Comparison of ENCODE assay signal across 8 mouse cellular contexts in the genomic region with DNA sequence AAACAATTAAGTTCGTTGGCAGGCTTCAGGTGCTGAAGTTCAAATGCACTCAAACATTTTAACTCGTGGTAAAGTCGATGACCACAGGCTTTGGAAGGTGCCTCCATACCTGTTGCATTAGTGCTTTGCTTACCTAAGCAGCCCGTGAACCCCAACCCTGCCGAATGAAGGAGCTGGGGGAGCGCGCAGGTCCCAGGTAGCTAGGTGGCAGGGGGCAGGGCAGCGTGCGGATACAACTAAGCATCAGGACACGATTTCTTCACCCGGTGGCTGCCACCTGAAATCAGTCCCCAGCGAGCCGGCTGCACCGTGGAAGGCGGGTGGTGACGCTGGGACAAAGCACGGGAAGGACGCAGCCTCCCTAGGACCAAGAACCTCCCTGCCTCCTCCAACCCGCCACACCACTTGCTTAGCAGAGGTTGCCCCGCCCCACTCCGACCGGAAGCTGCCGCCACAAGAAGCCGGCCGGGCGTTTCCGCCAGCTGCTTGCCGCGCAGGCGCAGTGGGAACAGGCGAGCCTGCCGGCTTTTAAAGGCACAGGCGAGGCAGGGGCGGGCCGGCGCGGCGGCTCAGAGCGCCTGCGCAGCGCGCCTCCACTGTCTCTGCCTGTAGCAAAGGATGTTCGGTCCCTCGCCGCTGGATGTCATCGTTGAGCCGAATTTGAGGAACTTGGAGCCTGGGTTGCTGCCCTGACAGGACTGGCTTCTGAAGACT. TPM values are rescaled to one million over a fixed set of nuclear protein-coding genes. Genes with fewer than 3 reads are reported as not detected.
DNase-seq lines count a peak whose midpoint lies in the region; ATAC-seq and TF ChIP-seq lines count a peak whose summit lies in the region.

No protein-coding gene starts in this region.

- H3K9me3 ChIP-seq in heart, embryonic 12.5 days (replicated peaks), result no peaks in the 10 kb centered on the region
- H3K9me3 ChIP-seq in kidney, postnatal 0 days (replicated peaks; ENCODE audit: low read length), result no peaks in the 10 kb centered on the region
- no peaks in the 10 kb centered on the region for H3K9me3 ChIP-seq in liver, embryonic 11.5 days (ENCODE audit: control insufficient read depth, low read length)
- no peaks in the 10 kb centered on the region for H3K9me3 ChIP-seq in stomach, embryonic 14.5 days (ENCODE audit: control insufficient read depth, low read depth, low read length)

- H3K27ac ChIP-seq in heart, embryonic 12.5 days (ENCODE audit: poor library complexity, severe bottlenecking), result no peak overlapping the region
- H3K27ac ChIP-seq in kidney, postnatal 0 days, result no peak overlapping the region
- no peak overlapping the region for H3K27ac ChIP-seq in liver, embryonic 11.5 days (ENCODE audit: low read depth, low read length)
- no peak overlapping the region for H3K27ac ChIP-seq in stomach, embryonic 14.5 days (ENCODE audit: low read length)

- peak; percentile 78 for TF ChIP-seq CTCF in kidney, postnatal 0 days (IDR thresholded peaks at IDR 0.05; ENCODE audit: low read depth)

- ATAC-seq in erythroid progenitor cell, adult 5-6 weeks (replicated peaks; ENCODE audit: low FRiP score, poor library complexity, severe bottlenecking), result peak; percentile 91
- peak; percentile 95 for ATAC-seq in heart, embryonic 12.5 days (ENCODE audit: insufficient number of reproducible peaks, low FRiP score)
- ATAC-seq in kidney, postnatal 0 days (replicated peaks; ENCODE audit: low FRiP score, low read depth), result peak; percentile 94
- ATAC-seq in liver, embryonic 11.5 days (replicated peaks; ENCODE audit: low FRiP score), result peak; percentile 94
- peak; percentile 95 for ATAC-seq in stomach, embryonic 14.5 days (ENCODE audit: insufficient number of reproducible peaks, insufficient read depth, low FRiP score, low read depth)

- H3K27me3 ChIP-seq in heart, embryonic 12.5 days (replicated peaks), result no peaks in the 10 kb centered on the region
- H3K27me3 ChIP-seq in kidney, postnatal 0 days (ENCODE audit: insufficient read depth, low read length), result no peaks in the 10 kb centered on the region
- no peaks in the 10 kb centered on the region for H3K27me3 ChIP-seq in liver, embryonic 11.5 days (replicated peaks; ENCODE audit: control insufficient read depth, insufficient read depth, low read length)
- H3K27me3 ChIP-seq in stomach, embryonic 14.5 days (ENCODE audit: control insufficient read depth, insufficient read depth, low read length), result no peaks in the 10 kb centered on the region

- H3K9ac ChIP-seq in heart, embryonic 12.5 days, result peak overlapping the region; percentile 74
- H3K9ac ChIP-seq in kidney, postnatal 0 days (ENCODE audit: low read depth, low read length), result peak overlapping the region; percentile 67
- H3K9ac ChIP-seq in liver, embryonic 11.5 days (ENCODE audit: low read depth, low read length), result peak overlapping the region; percentile 73
- H3K9ac ChIP-seq in stomach, embryonic 14.5 days (replicated peaks; ENCODE audit: low read depth, low read length), result peak overlapping the region; percentile 45

- H3K4me3 ChIP-seq in heart, embryonic 12.5 days, result peak overlapping the region; percentile 80
- peak overlapping the region; percentile 74 for H3K4me3 ChIP-seq in kidney, postnatal 0 days (replicated peaks; ENCODE audit: low read depth, low read length)
- H3K4me3 ChIP-seq in liver, embryonic 11.5 days (ENCODE audit: low read depth, low read length), result peak overlapping the region; percentile 78
- H3K4me3 ChIP-seq in stomach, embryonic 14.5 days (ENCODE audit: low read depth, low read length), result peak overlapping the region; percentile 57

- WGBS in heart, embryonic 12.5 days, result under 1% methylated on average over 47 of the region's 47 CpGs
- under 1% methylated on average over 47 of the region's 47 CpGs for WGBS in kidney, postnatal 0 days
- under 1% methylated on average over 47 of the region's 47 CpGs for WGBS in liver, embryonic 11.5 days
- WGBS in stomach, embryonic 14.5 days, result under 1% methylated on average over 47 of the region's 47 CpGs

- H3K4me1 ChIP-seq in heart, embryonic 12.5 days (replicated peaks), result peaks cover 31% of the 10 kb centered on the region
- H3K4me1 ChIP-seq in kidney, postnatal 0 days (replicated peaks; ENCODE audit: insufficient read depth, low read length), result peaks cover 17% of the 10 kb centered on the region
- peaks cover 16% of the 10 kb centered on the region for H3K4me1 ChIP-seq in liver, embryonic 11.5 days (replicated peaks; ENCODE audit: control insufficient read depth, insufficient read depth, low read length)
- H3K4me1 ChIP-seq in stomach, embryonic 14.5 days (ENCODE audit: control insufficient read depth, insufficient read depth, low read length), result peaks cover 16% of the 10 kb centered on the region

- H3K36me3 ChIP-seq in heart, embryonic 12.5 days, result peaks cover 26% of the 10 kb centered on the region
- peaks cover 17% of the 10 kb centered on the region; the same call in 1 of the 2 replicates for H3K36me3 ChIP-seq in kidney, postnatal 0 days (ENCODE audit: insufficient read depth, low read length)
- 0 out of 2 replicates have a peak, but pooled peaks cover 7% of the 10 kb centered on the region for H3K36me3 ChIP-seq in liver, embryonic 11.5 days (ENCODE audit: control insufficient read depth, insufficient read depth, low read length)
- H3K36me3 ChIP-seq in stomach, embryonic 14.5 days (ENCODE audit: control insufficient read depth, insufficient read depth, low read length), result peaks cover 16% of the 10 kb centered on the region

- DNase-seq in CD4-positive helper T cell, adult 2 months (ENCODE audit: low read depth, low spot score), result peak; percentile 99
- DNase-seq in brain, embryonic 18.5 days (ENCODE audit: low read depth, low spot score), result peak; percentile 93
- DNase-seq in kidney, postnatal 0 days (ENCODE audit: low spot score), result peak; percentile 98
- DNase-seq in liver, embryonic 11.5 days (ENCODE audit: low spot score), result peak; percentile 97
- peak; percentile 98 for DNase-seq in naive thymus-derived CD4-positive, alpha-beta T cell, adult 2 months (ENCODE audit: low read depth)

- H3K4me2 ChIP-seq in heart, embryonic 12.5 days, result peak overlapping the region; percentile 72
- H3K4me2 ChIP-seq in kidney, postnatal 0 days (ENCODE audit: low read length), result peak overlapping the region; percentile 58
- peak overlapping the region; percentile 77 for H3K4me2 ChIP-seq in liver, embryonic 11.5 days
- H3K4me2 ChIP-seq in stomach, embryonic 14.5 days (replicated peaks; ENCODE audit: low read depth, low read length), result peak overlapping the region; percentile 59

RNA-seq across cellular contexts. Expression of a gene that starts 1.4 kb away (rescaled TPM):
- total RNA-seq in erythroid progenitor cell, adult 5-6 weeks (2015; ENCODE audit: low replicate concordance), result 1.1 and 3.4 TPM in 2 replicates
- total RNA-seq in erythroid progenitor cell, adult 5-6 weeks (2017; ENCODE audit: low replicate concordance), result 2.2 and 2.3 TPM in 2 replicates
- polyA plus RNA-seq in heart, embryonic 12.5 days (2016; fragmentation: Nextera tagmentation; extraction: Ambion mirVana), result 5.0 and 5.4 TPM in 2 replicates
- 4.1 and 5.0 TPM in 2 replicates for polyA plus RNA-seq in kidney, postnatal 0 days (2015; fragmentation: Nextera tagmentation; extraction: Ambion mirVana)
- polyA plus RNA-seq in liver, embryonic 11.5 days (2014; fragmentation: Nextera tagmentation; extraction: Ambion mirVana), result 3.6 and 3.7 TPM in 2 replicates
- 6.2 and 6.5 TPM in 2 replicates for polyA plus RNA-seq in stomach, embryonic 14.5 days (2014; fragmentation: Nextera tagmentation; extraction: Ambion mirVana)

RNA-seq across cellular contexts. Expression of a gene that starts 1.5 kb away (rescaled TPM):
- total RNA-seq in erythroid progenitor cell, adult 5-6 weeks (2015; ENCODE audit: low replicate concordance), result 3.4 and 4.7 TPM in 2 replicates
- 6.4 and 9.0 TPM in 2 replicates for total RNA-seq in erythroid progenitor cell, adult 5-6 weeks (2017; ENCODE audit: low replicate concordance)
- polyA plus RNA-seq in heart, embryonic 12.5 days (2016; fragmentation: Nextera tagmentation; extraction: Ambion mirVana), result 17.6 and 18.6 TPM in 2 replicates
- polyA plus RNA-seq in kidney, postnatal 0 days (2015; fragmentation: Nextera tagmentation; extraction: Ambion mirVana), result 16.3 and 18.1 TPM in 2 replicates
- polyA plus RNA-seq in liver, embryonic 11.5 days (2014; fragmentation: Nextera tagmentation; extraction: Ambion mirVana), result 10.9 and 12.8 TPM in 2 replicates
- polyA plus RNA-seq in stomach, embryonic 14.5 days (2014; fragmentation: Nextera tagmentation; extraction: Ambion mirVana), result 21.3 and 23.3 TPM in 2 replicates

RNA-seq across cellular contexts. Expression of a gene that starts 30.2 kb away (rescaled TPM):
- 2.1 and 3.2 TPM in 2 replicates for total RNA-seq in erythroid progenitor cell, adult 5-6 weeks (2015; ENCODE audit: low replicate concordance)
- total RNA-seq in erythroid progenitor cell, adult 5-6 weeks (2017; ENCODE audit: low replicate concordance), result 1.5 and 3.3 TPM in 2 replicates
- 0.26 and 0.30 TPM in 2 replicates for polyA plus RNA-seq in heart, embryonic 12.5 days (2016; fragmentation: Nextera tagmentation; extraction: Ambion mirVana)
- polyA plus RNA-seq in kidney, postnatal 0 days (2015; fragmentation: Nextera tagmentation; extraction: Ambion mirVana), result 7.2 and 8.9 TPM in 2 replicates
- polyA plus RNA-seq in liver, embryonic 11.5 days (2014; fragmentation: Nextera tagmentation; extraction: Ambion mirVana), result 0.25 and 0.30 TPM in 2 replicates
- polyA plus RNA-seq in stomach, embryonic 14.5 days (2014; fragmentation: Nextera tagmentation; extraction: Ambion mirVana), result 0.38 and 0.60 TPM in 2 replicates
